In genomic region chrX:7878007-7878419, GRCm38 (mm10) we compare ENCODE assay signal across 8 mouse cellular contexts. TPM values are rescaled to one million over a fixed set of nuclear protein-coding genes. Genes with fewer than 3 reads are reported as not detected.
DNase-seq lines count a peak whose midpoint lies in the region; ATAC-seq and TF ChIP-seq lines count a peak whose summit lies in the region.

Pim2 (plus strand) TSS chrX:7878262.

- peak; percentile 84 for ATAC-seq in embryonic facial prominence, embryonic 12.5 days (ENCODE audit: insufficient number of reproducible peaks, insufficient read depth, low FRiP score, low TSS enrichment)
- peak; percentile 78 for ATAC-seq in limb, embryonic 11.5 days (ENCODE audit: insufficient number of reproducible peaks, low FRiP score, low TSS enrichment, low read depth)
- peak; percentile 91 for ATAC-seq in midbrain, embryonic 13.5 days

- 17% methylated on average over 33 of the region's 38 CpGs for WGBS in embryonic facial prominence, embryonic 12.5 days
- WGBS in kidney, adult 2 months = 4% methylated on average over 28 of the region's 38 CpGs
- WGBS in limb, embryonic 11.5 days = 9% methylated on average over 38 of the region's 38 CpGs
- 23% methylated on average over 30 of the region's 38 CpGs for WGBS in midbrain, embryonic 13.5 days

- TF ChIP-seq CTCF in kidney, adult 2 months (conservative IDR thresholded peaks at IDR 0.05; ENCODE audit: insufficient read depth, insufficient read length, low read depth, low read length) = no peak

- H3K9me3 ChIP-seq in embryonic facial prominence, embryonic 12.5 days = no peaks in the 10 kb centered on the region
- no peaks in the 10 kb centered on the region for H3K9me3 ChIP-seq in limb, embryonic 11.5 days (ENCODE audit: control insufficient read depth, low read length)
- no peaks in the 10 kb centered on the region for H3K9me3 ChIP-seq in midbrain, embryonic 13.5 days

- peak within 1 kb of the TSS; percentile 76 for H3K4me2 ChIP-seq in embryonic facial prominence, embryonic 12.5 days (replicated peaks)
- peak within 1 kb of the TSS; percentile 85 for H3K4me2 ChIP-seq in limb, embryonic 11.5 days (ENCODE audit: low read depth, severe bottlenecking)
- peak within 1 kb of the TSS; percentile 89 for H3K4me2 ChIP-seq in midbrain, embryonic 13.5 days (replicated peaks)

- no peak within 1 kb of the TSS for H3K27ac ChIP-seq in embryonic facial prominence, embryonic 12.5 days
- H3K27ac ChIP-seq in kidney, adult 2 months (ENCODE audit: insufficient read depth, low read depth, low read length) = peak within 1 kb of the TSS; percentile 16; the same call in 1 of the 2 replicates
- no peak within 1 kb of the TSS for H3K27ac ChIP-seq in limb, embryonic 11.5 days (replicated peaks; ENCODE audit: low read depth, low read length)
- H3K27ac ChIP-seq in midbrain, embryonic 13.5 days = peak within 1 kb of the TSS; percentile 39

- peak; percentile 89 for DNase-seq in 3134 (ENCODE audit: extremely low read depth, insufficient read length, low spot score)
- DNase-seq in adrenal gland, postnatal 36 days = peak; percentile 87 to 88
- peak; percentile 78 to 85 for DNase-seq in heart, adult 18-20 months
- DNase-seq in kidney, adult 2 months = peak; percentile 93
- peak; percentile 80 for DNase-seq in limb, embryonic 11.5 days (ENCODE audit: low spot score)
- peak; percentile 76 to 81 for DNase-seq in spleen, adult 18-20 months

- peak within 1 kb of the TSS; percentile 46 for H3K4me3 ChIP-seq in embryonic facial prominence, embryonic 12.5 days
- peak within 1 kb of the TSS; percentile 73 for H3K4me3 ChIP-seq in kidney, adult 2 months (ENCODE audit: insufficient read depth, low read depth, low read length)
- peak within 1 kb of the TSS; percentile 37 for H3K4me3 ChIP-seq in limb, embryonic 11.5 days (ENCODE audit: low read depth, low read length)
- H3K4me3 ChIP-seq in midbrain, embryonic 13.5 days (replicated peaks) = peak within 1 kb of the TSS; percentile 57

- H3K27me3 ChIP-seq in embryonic facial prominence, embryonic 12.5 days = no peaks in the 10 kb centered on the region
- no peaks in the 10 kb centered on the region for H3K27me3 ChIP-seq in kidney, adult 2 months (replicated peaks; ENCODE audit: control insufficient read depth, insufficient read depth, low read length)
- H3K27me3 ChIP-seq in limb, embryonic 11.5 days (ENCODE audit: control insufficient read depth, insufficient read depth, low read length) = no peaks in the 10 kb centered on the region
- no peaks in the 10 kb centered on the region for H3K27me3 ChIP-seq in midbrain, embryonic 13.5 days

- no peaks in the 10 kb centered on the region for H3K4me1 ChIP-seq in embryonic facial prominence, embryonic 12.5 days
- no peaks in the 10 kb centered on the region for H3K4me1 ChIP-seq in kidney, adult 2 months (ENCODE audit: control insufficient read depth, insufficient read depth, low read length)
- H3K4me1 ChIP-seq in limb, embryonic 11.5 days (ENCODE audit: control insufficient read depth, insufficient read depth, low read length) = no peaks in the 10 kb centered on the region
- H3K4me1 ChIP-seq in midbrain, embryonic 13.5 days (replicated peaks) = peaks cover 14% of the 10 kb centered on the region; the same call in 1 of the 2 replicates

- peak within 1 kb of the TSS; percentile 27; the same call in 1 of the 2 replicates for H3K9ac ChIP-seq in embryonic facial prominence, embryonic 12.5 days
- peak within 1 kb of the TSS; percentile 47; the same call in 1 of the 2 replicates for H3K9ac ChIP-seq in limb, embryonic 11.5 days (ENCODE audit: low read length)
- peak within 1 kb of the TSS; percentile 69 for H3K9ac ChIP-seq in midbrain, embryonic 13.5 days (replicated peaks)

- peaks cover 7% of the 10 kb centered on the region for H3K36me3 ChIP-seq in embryonic facial prominence, embryonic 12.5 days
- H3K36me3 ChIP-seq in kidney, adult 2 months (ENCODE audit: control insufficient read depth, insufficient read depth, low read length) = no peaks in the 10 kb centered on the region
- H3K36me3 ChIP-seq in limb, embryonic 11.5 days (ENCODE audit: control insufficient read depth, insufficient read depth, low read length) = no peaks in the 10 kb centered on the region; the same call in 1 of the 2 replicates
- H3K36me3 ChIP-seq in midbrain, embryonic 13.5 days = peaks cover 20% of the 10 kb centered on the region

- TF ChIP-seq POLR2A in kidney, adult 2 months (IDR thresholded peaks at IDR 0.05; ENCODE audit: low read depth, low read length) = no peak

RNA-seq across cellular contexts. Expression of gene Pim2, which starts in this region (rescaled TPM):
- 1 to 10 TPM; 8.5 to 9.0 TPM for total RNA-seq in adrenal gland, postnatal 36 days (2021)
- 5.9 and 6.0 TPM in 2 replicates for polyA plus RNA-seq in embryonic facial prominence, embryonic 12.5 days (2016; fragmentation: Nextera tagmentation; extraction: Ambion mirVana)
- total RNA-seq in heart, adult 18-20 months (2021) = 1 to 10 TPM; 2.2 to 4.3 TPM
- polyA plus RNA-seq in kidney, adult 2 months (2012; rRNA removed) = 11.4 and 11.5 TPM in 2 replicates
- 5.2 and 5.4 TPM in 2 replicates for polyA plus RNA-seq in limb, embryonic 11.5 days (2014; fragmentation: Nextera tagmentation; extraction: Ambion mirVana)
- polyA plus RNA-seq in midbrain, embryonic 13.5 days (2015; fragmentation: Nextera tagmentation; extraction: Ambion mirVana) = 20.8 and 21.9 TPM in 2 replicates

Comparison
In these comparisons a context has a peak if more than half of its experiments do, and no peak if none do; other contexts are left out.
1. H3K27ac ChIP-seq: peak in kidney, adult 2 months (single experiment) and midbrain, embryonic 13.5 days (single experiment); none in embryonic facial prominence, embryonic 12.5 days (single experiment) and limb, embryonic 11.5 days (single experiment).
2. Peak in every context shown above with its lines, with median percentiles within 50 percentile points of each other: DNase-seq, ATAC-seq, H3K4me2 ChIP-seq, H3K4me3 ChIP-seq and H3K9ac ChIP-seq.